Mouse (Mus musculus): ENCODE measurements at regions not wholly inside any gene's neighbourhood (a gene's known extent, or its start where the extent isn't known, plus 50 kb on each side); places are given as distances from the start of the nearest gene placed in this dataset.

DNA sequence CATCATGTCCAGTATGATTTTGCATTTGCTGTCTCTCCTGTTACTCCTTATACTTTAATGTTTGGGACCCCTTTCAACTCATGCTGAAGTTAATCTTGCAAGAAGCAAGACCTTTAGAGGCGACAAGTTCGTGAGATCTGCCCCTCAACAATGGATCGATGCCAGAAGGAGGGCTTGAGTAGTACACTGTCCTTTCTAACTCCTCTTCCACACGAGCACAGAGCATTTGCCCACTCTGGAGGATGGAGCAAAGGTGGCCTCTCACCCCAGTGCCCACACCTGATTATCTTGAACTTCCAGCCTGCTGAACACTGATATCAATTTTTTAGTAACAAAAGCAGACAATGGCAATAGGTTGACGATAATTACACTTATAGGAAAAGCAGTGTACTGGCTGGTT is 448.1 kb downstream of the Adgrl2 start:
- TF ChIP-seq POLR2A (IDR thresholded peaks at IDR 0.05; ENCODE audit: borderline replicate concordance, extremely low read depth, insufficient read depth, insufficient read length, poor library complexity, severe bottlenecking) = no peak
- no peak for TF ChIP-seq CTCF (IDR thresholded peaks at IDR 0.05; ENCODE audit: borderline replicate concordance, extremely low read depth, insufficient read depth, insufficient read length)
